Mouse (Mus musculus): ENCODE measurements around the gene Cnpy3.

- TF ChIP-seq TAL1 (IDR thresholded peaks at IDR 0.05; ENCODE audit: low read length) = no peak
- TF ChIP-seq GATA1 (IDR thresholded peaks at IDR 0.05; ENCODE audit: low read length) = no peak
These were observed 30.9 kb downstream of the Cnpy3 start for GRCm38 (mm10) chr17:46721077-46721476.
